Mouse (Mus musculus): ENCODE results near the gene Cdk1.

GRCm38 (mm10) chr10:69334271-69335194 lies 18.2 kb downstream of the Cdk1 start:
- TF ChIP-seq CTCF (conservative IDR thresholded peaks at IDR 0.05; ENCODE audit: low read length) (no peak), POU5F1 (IDR thresholded peaks at IDR 0.05; ENCODE audit: borderline replicate concordance, low read length) (no peak), NANOG (IDR thresholded peaks at IDR 0.05; ENCODE audit: borderline replicate concordance, low read length) (no peak)
